8 mouse cellular contexts compared by ENCODE assay signal in genomic region chr17:35016376-35016775, GRCm38 (mm10). TPM values are rescaled to one million over a fixed set of nuclear protein-coding genes. Genes with fewer than 3 reads are reported as not detected.
DNase-seq lines count a peak whose midpoint lies in the region; ATAC-seq and TF ChIP-seq lines count a peak whose summit lies in the region.

Vwa7 (plus strand) TSS chr17:35016579.

- H3K27me3 ChIP-seq in lung, postnatal 0 days (replicated peaks; ENCODE audit: insufficient read depth, low read length): no peaks in the 10 kb centered on the region
- no peaks in the 10 kb centered on the region for H3K27me3 ChIP-seq in intestine, embryonic 14.5 days (replicated peaks; ENCODE audit: control insufficient read depth, insufficient read depth, low read length)

- TF ChIP-seq CTCF in lung, postnatal 0 days (IDR thresholded peaks at IDR 0.05): no peak

- DNase-seq in lung, postnatal 0 days (ENCODE audit: low spot score): peak; percentile 27
- DNase-seq in lung, postnatal 14 days: no peak
- DNase-seq in cerebellum, adult 11-12 months: peak; percentile 85
- peak; percentile 35 to 43 for DNase-seq in gastrocnemius, adult 8-10 months (ENCODE audit: low spot score in 2 of 2)
- DNase-seq in intestine, embryonic 14.5 days (ENCODE audit: low spot score): no peak
- no peak for DNase-seq in thymus, postnatal 4 days
- no peak for DNase-seq in ovary, adult 18-20 months (ENCODE audit: low spot score)

- H3K4me2 ChIP-seq in lung, postnatal 0 days (replicated peaks; ENCODE audit: low read depth, low read length): no peak within 1 kb of the TSS
- no peak within 1 kb of the TSS for H3K4me2 ChIP-seq in intestine, embryonic 14.5 days (ENCODE audit: low read length)

- ATAC-seq in lung, postnatal 0 days: peak; percentile 49
- ATAC-seq in intestine, embryonic 14.5 days (replicated peaks; ENCODE audit: low FRiP score, low TSS enrichment, low read depth): peak; percentile 47
- peak; percentile 38 for ATAC-seq in megakaryocyte-erythroid progenitor cell, adult 5-6 weeks (replicated peaks; ENCODE audit: low FRiP score, low TSS enrichment, poor library complexity, severe bottlenecking)

- no peak within 1 kb of the TSS for H3K27ac ChIP-seq in lung, postnatal 0 days (ENCODE audit: low read length)
- no peak within 1 kb of the TSS for H3K27ac ChIP-seq in intestine, embryonic 14.5 days (ENCODE audit: low read depth)

- no peak for TF ChIP-seq EP300 in lung, postnatal 0 days (IDR thresholded peaks at IDR 0.05)

- 47% methylated on average over 12 of the region's 12 CpGs for WGBS in lung, postnatal 0 days
- WGBS in intestine, embryonic 14.5 days: 56% methylated on average over 12 of the region's 12 CpGs

- no peaks in the 10 kb centered on the region; the same call in 1 of the 2 replicates for H3K4me1 ChIP-seq in lung, postnatal 0 days (ENCODE audit: insufficient read depth, low read depth, low read length)
- peaks cover 2% of the 10 kb centered on the region; the same call in 1 of the 2 replicates for H3K4me1 ChIP-seq in intestine, embryonic 14.5 days (replicated peaks; ENCODE audit: control insufficient read depth, insufficient read depth, low read length)

- H3K9ac ChIP-seq in lung, postnatal 0 days (replicated peaks; ENCODE audit: low read depth): no peak within 1 kb of the TSS
- no peak within 1 kb of the TSS for H3K9ac ChIP-seq in intestine, embryonic 14.5 days (ENCODE audit: low read length)

- peaks cover 22% of the 10 kb centered on the region for H3K36me3 ChIP-seq in lung, postnatal 0 days (ENCODE audit: insufficient read depth, low read length)
- H3K36me3 ChIP-seq in intestine, embryonic 14.5 days (ENCODE audit: control insufficient read depth, insufficient read depth, low read length): peaks cover 57% of the 10 kb centered on the region

- no peak within 1 kb of the TSS for H3K4me3 ChIP-seq in lung, postnatal 0 days (ENCODE audit: low read depth, low read length)
- no peak within 1 kb of the TSS for H3K4me3 ChIP-seq in intestine, embryonic 14.5 days (ENCODE audit: low read depth, low read length)

- no peaks in the 10 kb centered on the region for H3K9me3 ChIP-seq in lung, postnatal 0 days (ENCODE audit: low read length)
- H3K9me3 ChIP-seq in intestine, embryonic 14.5 days (ENCODE audit: control insufficient read depth, low read length): no peaks in the 10 kb centered on the region

RNA-seq across cellular contexts. Expression of gene Vwa7, which starts in this region (rescaled TPM):
- 0.30 and 0.36 TPM in 2 replicates for polyA plus RNA-seq in lung, postnatal 0 days (2015; fragmentation: Nextera tagmentation; extraction: Ambion mirVana)
- 10 to 100 TPM in 3 of 4 experiments, 1 to 10 TPM in 1; 8.0 to 18.8 (median 13.7) TPM for total RNA-seq in gastrocnemius, adult 8-10 months (2022)
- 0.19 and 0.26 TPM in 2 replicates for polyA plus RNA-seq in intestine, embryonic 14.5 days (2014; fragmentation: Nextera tagmentation; extraction: Ambion mirVana)
- total RNA-seq in megakaryocyte-erythroid progenitor cell, adult 5-6 weeks (2014; fragmentation: Nextera tagmentation): 0.31 and 0.54 TPM in 2 replicates
- total RNA-seq in megakaryocyte-erythroid progenitor cell, adult 5-6 weeks (2017): 0.15 and 0.19 TPM in 2 replicates

Comparison
In these comparisons a context has a peak if more than half of its experiments do, and no peak if none do; other contexts are left out.
1. RNA of gene Vwa7 (total RNA-seq): 8.0 to 18.8 TPM in gastrocnemius, adult 8-10 months; 0.15 to 0.54 TPM in megakaryocyte-erythroid progenitor cell, adult 5-6 weeks; every median in the first group is over 4 times any median in the second.
2. Peak in DNase-seq and ATAC-seq in lung, postnatal 0 days; RNA of the gene not detected or under 1 TPM.
3. Peak in ATAC-seq in intestine, embryonic 14.5 days; RNA of the gene not detected or under 1 TPM.
4. Peak in ATAC-seq in megakaryocyte-erythroid progenitor cell, adult 5-6 weeks; RNA of the gene not detected or under 1 TPM.
5. DNase-seq: peak in cerebellum, adult 11-12 months (single experiment) and gastrocnemius, adult 8-10 months (2 of 2); none in lung, postnatal 14 days (single experiment), intestine, embryonic 14.5 days (single experiment), thymus, postnatal 4 days (single experiment) and ovary, adult 18-20 months (single experiment).
6. Peak in every context shown above with its lines, with median percentiles within 50 percentile points of each other: ATAC-seq.